Mouse (Mus musculus): ENCODE data around the gene Arl16. TPM values are rescaled to one million over a fixed set of nuclear protein-coding genes. Genes with fewer than 3 reads are reported as not detected.

The Arl16 gene
- polyA plus RNA-seq, 1 experiment from 2014 or later: 50.1 TPM

DNA sequence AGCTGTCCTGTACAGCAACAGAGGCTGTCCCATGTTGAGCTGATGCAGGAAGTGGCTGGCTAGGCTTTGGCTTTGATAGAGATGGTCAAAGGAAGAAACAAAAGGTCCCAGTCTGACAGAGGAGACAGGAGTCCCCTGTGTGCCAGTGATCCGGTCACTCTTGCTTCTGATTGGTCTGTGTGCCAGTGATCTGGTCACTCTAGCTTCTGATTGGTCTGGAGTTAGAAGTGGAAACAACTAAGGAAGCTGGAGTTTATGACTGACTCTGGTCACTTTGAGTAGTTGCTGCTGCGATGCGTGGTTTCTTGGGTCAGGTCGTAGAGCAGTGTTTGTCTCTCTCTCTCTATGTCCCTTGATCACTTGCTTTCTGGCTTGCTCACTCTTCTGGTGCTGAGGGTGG lies 34.3 kb upstream of the Arl16 start:
- Histone ChIP-seq H3K36me3 (replicated peaks) (peaks cover 28% of the 10 kb centered on the region), H3K27ac (no peak overlapping the region)
- 87% methylated on average over 4 of the region's 4 CpGs for WGBS

DNA sequence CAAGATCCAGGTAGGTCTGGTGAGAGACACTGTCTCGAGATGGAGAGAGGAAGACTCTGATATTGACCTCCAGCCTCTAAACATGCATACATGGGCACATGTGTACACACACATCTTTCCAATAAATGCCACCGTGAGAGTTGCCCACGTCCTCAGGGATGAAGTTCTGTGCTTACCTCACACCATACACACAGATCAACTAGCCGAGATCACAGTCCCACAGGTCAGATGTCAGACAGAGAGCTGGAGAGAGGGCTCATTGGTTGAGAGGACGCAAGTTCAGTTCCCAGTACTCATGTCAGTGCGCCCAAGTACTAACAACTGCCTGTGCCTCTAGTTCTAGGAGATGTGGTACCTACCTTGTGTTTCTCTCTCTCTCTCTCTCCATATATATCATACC lies 33.6 kb upstream of the Arl16 start:
- WGBS: 73% methylated on average over 6 of the region's 6 CpGs
- no peak overlapping the region for H3K27ac ChIP-seq
- no peaks in the 10 kb centered on the region for H3K4me1 ChIP-seq
- H3K4me2 ChIP-seq: no peak overlapping the region
- H3K9ac ChIP-seq: no peak overlapping the region
- no peak for ATAC-seq (ENCODE audit: low FRiP score)
- H3K9me3 ChIP-seq: no peaks in the 10 kb centered on the region
- no peak overlapping the region for H3K4me3 ChIP-seq (replicated peaks)
- H3K27me3 ChIP-seq: no peaks in the 10 kb centered on the region
- H3K36me3 ChIP-seq (replicated peaks): peaks cover 34% of the 10 kb centered on the region

More for the DNA sequence above, 34.3 kb upstream of the Arl16 start:
- ATAC-seq (ENCODE audit: low FRiP score): no peak
- Histone ChIP-seq H3K4me3 (replicated peaks) (no peak overlapping the region), H3K4me1 (no peaks in the 10 kb centered on the region), H3K9me3 (no peaks in the 10 kb centered on the region), H3K4me2 (no peak overlapping the region), H3K27me3 (no peaks in the 10 kb centered on the region), H3K9ac (no peak overlapping the region)

DNA sequence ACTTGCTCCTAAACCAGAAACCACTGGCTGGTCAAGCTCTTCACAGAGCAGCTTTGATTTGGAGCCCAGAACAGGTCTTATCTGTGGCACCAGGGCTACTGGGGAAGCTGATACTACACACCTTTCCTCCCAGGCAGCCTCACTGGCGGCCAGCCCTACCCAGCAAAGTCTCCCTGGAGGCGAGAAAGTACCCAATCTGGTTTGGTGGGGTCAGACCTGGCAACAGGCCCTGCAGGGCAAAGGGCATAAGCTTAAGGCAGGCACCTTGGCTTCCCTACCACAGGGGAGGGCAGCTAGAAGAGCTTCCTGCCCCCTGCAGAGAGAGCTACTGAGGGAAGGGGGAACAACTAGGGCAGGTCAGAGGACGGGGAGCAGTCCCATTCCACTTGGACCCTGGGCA lies 33.0 kb upstream of the Arl16 start:
- no peaks in the 10 kb centered on the region for H3K4me1 ChIP-seq
- H3K27me3 ChIP-seq: no peaks in the 10 kb centered on the region
- 29% methylated on average over 3 of the region's 3 CpGs for WGBS
- no peak overlapping the region for H3K4me3 ChIP-seq (replicated peaks)
- no peaks in the 10 kb centered on the region for H3K9me3 ChIP-seq
- no peak overlapping the region for H3K4me2 ChIP-seq
- no peak for ATAC-seq (ENCODE audit: low FRiP score)
- no peak overlapping the region for H3K9ac ChIP-seq
- peaks cover 40% of the 10 kb centered on the region for H3K36me3 ChIP-seq (replicated peaks)
- no peak overlapping the region for H3K27ac ChIP-seq

DNA sequence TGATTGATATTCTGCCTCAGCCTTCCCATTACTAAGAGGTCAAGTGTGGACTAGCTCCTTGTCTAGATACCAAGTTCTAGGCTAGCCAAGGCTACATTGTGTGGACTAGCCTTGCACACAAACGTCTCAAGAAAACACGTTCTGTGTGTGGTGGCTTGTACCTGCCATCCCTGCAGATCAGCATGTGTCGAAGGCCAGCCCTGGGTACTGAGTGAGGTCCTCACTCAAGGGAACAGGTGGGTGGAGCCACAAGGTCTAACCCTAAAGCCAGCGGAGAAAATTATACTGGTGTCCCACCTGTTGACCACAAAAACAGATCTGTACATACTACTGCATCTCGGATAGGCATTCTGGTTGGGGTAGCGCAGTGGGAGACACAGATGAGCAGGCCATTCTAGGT lies 32.5 kb upstream of the Arl16 start:
- no peak for ATAC-seq (ENCODE audit: low FRiP score)
- Histone ChIP-seq H3K36me3 (replicated peaks) (peaks cover 44% of the 10 kb centered on the region), H3K9ac (no peak overlapping the region), H3K4me2 (no peak overlapping the region), H3K27me3 (no peaks in the 10 kb centered on the region), H3K4me3 (replicated peaks) (no peak overlapping the region), H3K27ac (no peak overlapping the region), H3K9me3 (no peaks in the 10 kb centered on the region), H3K4me1 (no peaks in the 10 kb centered on the region)
- 86% methylated on average over 6 of the region's 6 CpGs for WGBS

DNA sequence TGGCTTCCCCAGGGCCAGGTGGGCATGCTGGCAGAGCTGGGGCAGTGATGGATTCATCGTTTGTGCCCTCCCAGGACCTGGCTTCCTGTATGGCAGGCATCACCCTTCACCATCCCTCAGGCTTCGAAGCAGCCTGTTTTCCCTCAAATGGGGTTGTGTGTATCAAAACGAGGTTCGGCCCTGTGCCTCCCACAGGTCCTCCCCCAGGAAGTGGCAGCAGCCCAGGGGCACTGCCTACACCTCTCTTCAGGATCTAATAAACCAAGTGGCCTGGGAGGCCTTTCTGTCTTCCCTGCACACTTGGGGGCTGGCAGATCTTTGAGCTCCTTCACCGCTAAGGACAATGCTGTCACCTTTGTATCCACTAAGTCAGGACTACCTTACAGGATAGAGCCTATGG lies 31.5 kb upstream of the Arl16 start:
- Histone ChIP-seq H3K4me1 (0 out of 2 replicates have a peak, but pooled peaks cover under 1% of the 10 kb centered on the region), H3K4me2 (no peak overlapping the region), H3K36me3 (replicated peaks) (peaks cover 54% of the 10 kb centered on the region), H3K9me3 (no peaks in the 10 kb centered on the region), H3K27me3 (no peaks in the 10 kb centered on the region), H3K9ac (no peak overlapping the region), H3K27ac (no peak overlapping the region), H3K4me3 (replicated peaks) (no peak overlapping the region)
- WGBS: 85% methylated on average over 5 of the region's 5 CpGs
- ATAC-seq (ENCODE audit: low FRiP score): no peak

DNA sequence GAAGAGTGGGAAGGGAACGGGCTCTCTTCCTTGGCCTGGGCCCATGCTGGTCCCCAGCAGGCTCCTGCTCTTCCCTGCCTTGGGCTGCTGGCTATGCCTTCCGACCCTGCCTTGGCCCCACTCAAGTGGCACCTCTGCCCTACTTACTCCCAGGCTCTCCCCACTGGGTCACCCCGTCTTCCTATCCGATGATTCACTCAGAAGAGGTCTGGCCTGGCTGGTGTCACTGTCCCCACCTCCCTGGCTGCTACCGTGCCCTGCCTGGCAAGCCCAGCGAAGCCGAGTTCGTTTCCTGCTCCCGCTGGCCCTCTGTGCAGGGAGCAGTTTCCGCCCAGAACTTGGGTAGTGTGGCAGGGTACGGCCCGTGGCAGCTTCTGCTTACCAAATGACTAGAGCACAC lies 30.8 kb upstream of the Arl16 start:
- Histone ChIP-seq H3K4me2 (no peak overlapping the region), H3K4me1 (peaks cover 7% of the 10 kb centered on the region), H3K9ac (no peak overlapping the region), H3K4me3 (replicated peaks) (no peak overlapping the region), H3K27ac (no peak overlapping the region), H3K36me3 (replicated peaks) (peaks cover 54% of the 10 kb centered on the region), H3K9me3 (no peaks in the 10 kb centered on the region), H3K27me3 (no peaks in the 10 kb centered on the region)
- ATAC-seq (ENCODE audit: low FRiP score): no peak
- WGBS: 90% methylated on average over 12 of the region's 12 CpGs

DNA sequence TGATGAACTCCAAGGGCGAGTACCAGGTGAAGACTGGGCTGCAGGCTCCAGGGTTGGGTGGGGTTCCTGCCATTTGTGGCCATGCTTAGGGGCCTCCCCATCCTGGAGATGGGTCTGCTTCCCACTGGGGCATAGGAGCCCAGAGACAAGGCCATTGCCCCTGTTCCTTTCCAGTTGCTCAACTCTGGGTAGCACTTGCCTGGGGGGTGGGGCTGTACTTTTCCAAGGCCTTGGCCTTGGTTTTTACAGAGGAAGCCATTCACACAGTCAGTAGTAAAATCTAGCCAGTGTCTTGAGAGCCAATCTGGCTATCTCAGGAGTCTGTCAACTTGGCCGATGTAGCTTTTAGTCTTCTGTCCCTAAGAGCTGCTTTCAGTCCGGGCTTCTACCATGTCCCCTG lies 30.0 kb upstream of the Arl16 start:
- H3K36me3 ChIP-seq (replicated peaks): peaks cover 54% of the 10 kb centered on the region
- no peak for ATAC-seq (ENCODE audit: low FRiP score)

DNA sequence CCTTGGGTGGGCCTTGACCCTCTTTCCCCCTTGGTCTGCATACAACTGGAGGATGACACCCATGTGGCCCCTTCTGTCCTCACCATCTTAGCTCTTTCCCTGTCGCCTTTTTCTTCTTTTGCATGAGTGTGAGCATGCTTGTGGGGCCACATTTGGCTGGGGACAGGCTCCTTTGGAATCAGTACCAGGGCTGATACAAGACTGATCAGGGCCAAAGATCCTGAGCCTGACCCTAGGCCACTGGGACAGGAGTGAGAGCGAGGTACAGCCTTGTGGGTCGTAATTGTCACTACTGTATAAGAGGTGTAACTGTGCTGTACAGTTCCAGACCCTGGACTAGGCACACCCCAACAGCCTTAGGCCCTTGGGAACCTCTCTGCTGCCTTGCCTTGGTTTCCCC lies 26.5 kb upstream of the Arl16 start:
- Histone ChIP-seq H3K9me3 (no peaks in the 10 kb centered on the region), H3K4me2 (peak overlapping the region; percentile 81), H3K9ac (no peak overlapping the region), H3K4me3 (replicated peaks) (no peak overlapping the region), H3K27ac (no peak overlapping the region), H3K4me1 (peaks cover 35% of the 10 kb centered on the region), H3K27me3 (no peaks in the 10 kb centered on the region), H3K36me3 (replicated peaks) (peaks cover 57% of the 10 kb centered on the region)
- 88% methylated on average over 3 of the region's 3 CpGs for WGBS
- ATAC-seq (ENCODE audit: low FRiP score): no peak

More for the DNA sequence above, 30.0 kb upstream of the Arl16 start:
- Histone ChIP-seq H3K9me3 (no peaks in the 10 kb centered on the region), H3K27me3 (no peaks in the 10 kb centered on the region), H3K9ac (no peak overlapping the region), H3K4me1 (peaks cover 15% of the 10 kb centered on the region), H3K27ac (no peak overlapping the region), H3K4me2 (no peak overlapping the region), H3K4me3 (replicated peaks) (no peak overlapping the region)
- WGBS: 92% methylated on average over 3 of the region's 3 CpGs

- peak overlapping the region; percentile 90 for H3K9ac ChIP-seq
- H3K4me3 ChIP-seq (replicated peaks): peak overlapping the region; percentile 91
- H3K4me2 ChIP-seq: peak overlapping the region; percentile 81
- peaks cover 57% of the 10 kb centered on the region for H3K36me3 ChIP-seq (replicated peaks)
- no peak overlapping the region for H3K27ac ChIP-seq
- no peak for ATAC-seq (ENCODE audit: low FRiP score)
- H3K9me3 ChIP-seq: no peaks in the 10 kb centered on the region
- H3K27me3 ChIP-seq: no peaks in the 10 kb centered on the region
- H3K4me1 ChIP-seq: peaks cover 35% of the 10 kb centered on the region
- 60% methylated on average over 3 of the region's 3 CpGs for WGBS
Measured at GRCm38 (mm10) chr11:120493351-120493750, 25.9 kb upstream of the Arl16 start.

- Histone ChIP-seq H3K9me3 (no peaks in the 10 kb centered on the region), H3K4me3 (replicated peaks) (peak overlapping the region; percentile 91), H3K9ac (peak overlapping the region; percentile 90), H3K4me2 (peak overlapping the region; percentile 81), H3K27me3 (no peaks in the 10 kb centered on the region), H3K27ac (0 out of 2 replicates have a peak overlapping the region, but pooled peaks have one; percentile 32), H3K36me3 (replicated peaks) (peaks cover 57% of the 10 kb centered on the region), H3K4me1 (peaks cover 35% of the 10 kb centered on the region)
- ATAC-seq (ENCODE audit: low FRiP score): no peak
- 26% methylated on average over 3 of the region's 3 CpGs for WGBS
Measured at GRCm38 (mm10) chr11:120492878-120493203, 25.4 kb upstream of the Arl16 start.

- peak; percentile 9; the same call in 1 of the 2 replicates for ATAC-seq (ENCODE audit: low FRiP score)
- Histone ChIP-seq H3K36me3 (replicated peaks) (peaks cover 57% of the 10 kb centered on the region), H3K9me3 (no peaks in the 10 kb centered on the region), H3K27ac (peak overlapping the region; percentile 85), H3K4me2 (peak overlapping the region; percentile 81), H3K9ac (peak overlapping the region; percentile 90), H3K4me1 (peaks cover 35% of the 10 kb centered on the region), H3K27me3 (no peaks in the 10 kb centered on the region), H3K4me3 (replicated peaks) (peak overlapping the region; percentile 91)
- under 1% methylated on average over 48 of the region's 48 CpGs for WGBS
Measured at GRCm38 (mm10) chr11:120492024-120492877, 24.8 kb upstream of the Arl16 start.

DNA sequence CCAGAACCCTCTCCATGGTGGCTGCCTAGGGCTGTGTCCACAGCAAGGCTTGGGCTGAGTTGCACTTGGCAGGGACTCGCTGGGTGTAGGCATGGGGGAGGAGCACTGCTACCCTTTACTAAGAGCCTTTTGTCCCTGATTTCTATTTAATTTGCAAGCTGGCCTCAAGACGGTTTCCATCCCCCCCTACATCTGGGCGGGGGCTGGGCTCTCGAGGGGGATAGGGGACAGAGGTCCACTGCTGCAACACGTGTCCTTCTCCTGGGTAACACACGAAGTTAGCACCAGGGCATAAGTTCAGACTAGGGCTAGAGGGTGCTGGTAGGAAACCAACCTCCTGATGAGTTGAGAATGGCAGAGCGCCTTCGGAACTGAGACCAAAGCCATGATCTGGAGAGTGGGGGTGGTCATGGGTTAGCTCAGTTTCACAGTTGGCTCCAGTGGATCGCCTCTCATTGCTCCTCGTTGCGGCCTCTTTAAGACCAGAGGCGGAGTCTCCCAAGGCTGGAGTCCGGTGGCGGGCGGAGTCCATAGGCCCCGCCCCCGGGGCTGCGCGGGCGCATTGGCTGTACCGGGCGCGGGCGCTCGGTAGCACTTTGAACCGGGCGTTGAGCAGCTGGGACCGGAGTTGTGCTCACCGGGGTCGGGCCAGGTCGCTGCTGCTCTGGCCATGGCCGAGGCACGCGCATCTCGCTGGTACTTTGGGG lies 24.1 kb upstream of the Arl16 start, which contains the start of gene Slc25a10:
TSS of gene Slc25a10 (plus strand) at position 524 of the 707 bp plus-strand sequence.
- peak within 1 kb of the TSS; percentile 85 for H3K27ac ChIP-seq
- H3K9me3 ChIP-seq: no peaks in the 10 kb centered on the region
- ATAC-seq (ENCODE audit: low FRiP score): peak; percentile 88
- H3K36me3 ChIP-seq (replicated peaks): peaks cover 57% of the 10 kb centered on the region
- under 1% methylated on average over 35 of the region's 35 CpGs for WGBS
- peaks cover 35% of the 10 kb centered on the region for H3K4me1 ChIP-seq
- peak within 1 kb of the TSS; percentile 81 for H3K4me2 ChIP-seq
- peak within 1 kb of the TSS; percentile 91 for H3K4me3 ChIP-seq (replicated peaks)
- H3K27me3 ChIP-seq: no peaks in the 10 kb centered on the region
- peak within 1 kb of the TSS; percentile 90 for H3K9ac ChIP-seq
